Mouse (Mus musculus): ENCODE measurements around the gene Adcy1.

The Adcy1 gene

GRCm38 (mm10) chr11:7063001-7063584, at the start of gene Adcy1:
Adcy1 (plus strand) TSS chr11:7063489.
- DNase-seq = peak; percentile 75

GRCm38 (mm10) chr11:7016907-7017306, 46.4 kb upstream of the Adcy1 start:
- peak; percentile 43 for DNase-seq

- no peak for DNase-seq
Measured at GRCm38 (mm10) chr11:7018078-7018477, 45.2 kb upstream of the Adcy1 start.

GRCm38 (mm10) chr11:7019006-7019525, 44.2 kb upstream of the Adcy1 start:
- no peak for DNase-seq

GRCm38 (mm10) chr11:7033063-7033462, 30.2 kb upstream of the Adcy1 start:
- no peak for DNase-seq

- no peak for DNase-seq
Measured at GRCm38 (mm10) chr11:7039722-7040121, 23.6 kb upstream of the Adcy1 start.

GRCm38 (mm10) chr11:7040801-7041200, 22.5 kb upstream of the Adcy1 start:
- no peak for DNase-seq

GRCm38 (mm10) chr11:7047176-7047575, 16.1 kb upstream of the Adcy1 start:
- DNase-seq = peak; percentile 63

GRCm38 (mm10) chr11:7047584-7047983, 15.7 kb upstream of the Adcy1 start:
- no peak for DNase-seq

GRCm38 (mm10) chr11:7053710-7054109, 9.6 kb upstream of the Adcy1 start:
- DNase-seq = no peak

GRCm38 (mm10) chr11:7054662-7055265, 8.5 kb upstream of the Adcy1 start:
- no peak for DNase-seq

- peak; percentile 98 for DNase-seq
Measured at GRCm38 (mm10) chr11:7055455-7056017, 7.8 kb upstream of the Adcy1 start.

GRCm38 (mm10) chr11:7056121-7056520, 7.2 kb upstream of the Adcy1 start:
- peak; percentile 68 for DNase-seq

GRCm38 (mm10) chr11:7057781-7058180, 5.5 kb upstream of the Adcy1 start:
- peak; percentile 22 for DNase-seq

- peak; percentile 56 for DNase-seq
Measured at GRCm38 (mm10) chr11:7061961-7062360, 1.3 kb upstream of the Adcy1 start.

GRCm38 (mm10) chr11:7062566-7062965, 723 bp upstream of the Adcy1 start:
- DNase-seq = no peak

- DNase-seq = peak; percentile 68
Measured at GRCm38 (mm10) chr11:7063681-7064267, 485 bp downstream of the Adcy1 start.

- peak; percentile 61 for DNase-seq
Measured at GRCm38 (mm10) chr11:7064484-7065185, 1.3 kb downstream of the Adcy1 start.

GRCm38 (mm10) chr11:7065388-7065787, 2.1 kb downstream of the Adcy1 start:
- DNase-seq = peak; percentile 45

GRCm38 (mm10) chr11:7065876-7066275, 2.6 kb downstream of the Adcy1 start:
- peak; percentile 52 for DNase-seq

GRCm38 (mm10) chr11:7067263-7067662, 4.0 kb downstream of the Adcy1 start:
- DNase-seq = peak; percentile 42

GRCm38 (mm10) chr11:7068479-7069235, 5.4 kb downstream of the Adcy1 start:
- DNase-seq = peak; percentile 34
